Mouse (Mus musculus): ENCODE results near the gene Snap23.
A peak's percentile ranks its signal among the peaks of the same experiment; 100 is the strongest.

- TF ChIP-seq USF2 (conservative IDR thresholded peaks at IDR 0.05; ENCODE audit: low read depth, low read length) (no peak), MEF2A (IDR thresholded peaks at IDR 0.05; ENCODE audit: borderline replicate concordance, low read depth, low read length) (no peak), EP300 (IDR thresholded peaks at IDR 0.05; ENCODE audit: low read length) (no peak), NELFE (IDR thresholded peaks at IDR 0.05; ENCODE audit: low read depth, low read length) (0 out of 2 replicates have a peak, but pooled peaks have one; percentile 40), CHD2 (IDR thresholded peaks at IDR 0.05; ENCODE audit: low read length) (no peak), CTCF (conservative IDR thresholded peaks at IDR 0.05 in 1 of 2, IDR thresholded peaks at IDR 0.05 in 1 of 2; ENCODE audit: low read depth in 2 of 2, low read length in 2 of 2) (no peak), MAX (IDR thresholded peaks at IDR 0.05; ENCODE audit: low read length) (0 out of 2 replicates have a peak, but pooled peaks have one; percentile 10), RAD21 (IDR thresholded peaks at IDR 0.05; ENCODE audit: low read depth, low read length) (no peak), NRF1 (IDR thresholded peaks at IDR 0.05; ENCODE audit: low read depth, low read length) (no peak), POLR2A (IDR thresholded peaks at IDR 0.05; ENCODE audit: low read depth, low read length) (peak; percentile 33; the same call in 1 of the 2 replicates), SIN3A (IDR thresholded peaks at IDR 0.05; ENCODE audit: low read length) (no peak), HCFC1 (IDR thresholded peaks at IDR 0.05; ENCODE audit: low read depth, low read length) (no peak)
Observed at GRCm38 (mm10) chr2:120628886-120629735, 61.6 kb downstream of the Snap23 start, which contains the start of gene Stard9.

Data from CH12.LX (cell line).